Mouse (Mus musculus) cerebral cortex, adult 2 months (tissue): ENCODE measurements around the gene Nfe2l2.

Experiments used
- WGBS: fragments of 180-500 bp; shearing (Covaris S2); methylation state at CpG from one replicate; pipeline ENCODE4 v1.1.7; 2018; 5-methylcytosine and 5-hydroxymethylcytosine counted together

Nfe2l2 gene

GRCm38 (mm10) chr2:75713083-75713482 is 8.6 kb upstream of the Nfe2l2 start:
- 95% methylated on average over 3 of the region's 3 CpGs for WGBS

DNA sequence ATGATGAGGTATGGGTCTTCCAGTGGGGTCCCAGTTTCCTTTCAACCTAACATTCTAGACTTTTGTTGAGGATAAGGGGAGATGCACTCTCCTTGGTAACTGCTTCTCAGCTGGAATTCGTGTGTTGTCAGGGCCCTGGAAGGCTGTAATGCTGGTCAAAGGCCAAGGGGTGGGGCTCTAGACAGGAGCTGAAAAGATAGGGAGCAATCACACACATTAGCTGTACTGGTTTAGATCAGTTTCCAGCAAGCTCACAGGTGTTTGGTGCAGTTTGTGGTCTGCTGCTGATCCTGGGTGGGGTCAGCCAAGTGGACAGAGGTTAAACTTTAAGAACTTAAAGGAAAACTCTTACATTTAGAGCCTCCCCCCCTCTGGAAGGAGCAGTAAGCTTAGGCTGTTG is 3.0 kb upstream of the Nfe2l2 start:
- 45% methylated on average over 1 of the region's 1 CpGs for WGBS

- WGBS = 76% methylated on average over 5 of the region's 5 CpGs
Observed at GRCm38 (mm10) chr2:75706435-75706834, 2.0 kb upstream of the Nfe2l2 start.

- WGBS = 33% methylated on average over 19 of the region's 19 CpGs
Observed at GRCm38 (mm10) chr2:75705162-75705752, 816 bp upstream of the Nfe2l2 start.

GRCm38 (mm10) chr2:75703375-75704181 is 863 bp downstream of the Nfe2l2 start:
- WGBS = 1% methylated on average over 62 of the region's 62 CpGs

- 48% methylated on average over 5 of the region's 5 CpGs for WGBS
Observed at GRCm38 (mm10) chr2:75702588-75702976, 1.9 kb downstream of the Nfe2l2 start.

DNA sequence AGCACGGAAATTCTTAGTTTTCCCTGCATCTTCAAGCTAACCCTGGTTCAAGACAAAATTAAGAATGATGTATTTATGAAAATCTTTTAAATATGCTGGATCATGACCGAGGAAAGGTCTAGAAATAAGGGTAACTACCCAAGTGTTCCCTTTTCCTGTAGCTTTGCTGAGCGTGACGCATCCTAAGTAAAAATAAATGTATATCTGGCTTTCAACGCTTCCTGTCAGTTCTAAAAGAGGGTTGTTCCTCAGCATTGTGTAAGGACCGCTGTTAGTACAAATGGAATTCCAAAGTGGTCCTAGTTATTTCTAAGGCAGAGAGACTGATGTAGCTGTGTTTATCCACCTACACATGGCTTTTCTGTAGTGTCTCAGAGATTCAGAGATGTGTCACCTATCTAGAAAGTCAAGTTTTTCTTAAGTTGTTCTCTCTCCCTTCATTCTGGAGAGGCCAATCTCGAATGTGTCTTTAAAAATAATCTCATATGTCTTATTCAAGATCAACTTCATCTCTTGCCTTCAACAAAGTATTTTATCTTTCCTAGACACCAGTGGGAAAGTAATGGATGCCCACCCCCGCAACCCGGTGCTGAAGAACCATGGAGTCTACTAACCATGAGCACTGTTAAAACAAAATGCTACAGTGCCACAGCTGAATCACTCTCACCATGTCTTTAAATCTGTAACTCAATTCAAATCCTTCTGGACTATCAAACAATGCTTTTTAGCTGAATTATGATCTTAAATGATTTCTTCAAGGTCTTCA is 2.4 kb downstream of the Nfe2l2 start:
- WGBS = 72% methylated on average over 9 of the region's 9 CpGs

DNA sequence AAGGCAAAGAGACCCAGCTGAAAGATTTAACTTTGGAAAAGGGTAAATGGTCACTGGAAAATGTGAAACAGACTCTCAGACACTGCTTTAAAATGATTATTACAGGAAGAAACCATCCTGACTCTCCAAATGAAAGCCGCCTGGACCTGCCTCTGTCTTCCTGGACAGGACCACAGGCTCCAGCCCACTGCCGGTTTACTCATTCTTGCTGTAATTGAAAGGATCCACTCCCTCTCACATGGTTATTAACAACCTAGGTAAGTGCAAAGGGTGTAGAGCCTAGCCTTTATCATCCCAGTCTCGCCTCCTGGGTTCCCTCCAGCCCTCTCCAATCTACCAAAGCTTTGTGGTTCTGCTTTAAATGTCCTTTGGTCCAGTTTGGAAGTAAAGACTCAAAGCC is 3.2 kb downstream of the Nfe2l2 start:
- WGBS = 87% methylated on average over 3 of the region's 3 CpGs

DNA sequence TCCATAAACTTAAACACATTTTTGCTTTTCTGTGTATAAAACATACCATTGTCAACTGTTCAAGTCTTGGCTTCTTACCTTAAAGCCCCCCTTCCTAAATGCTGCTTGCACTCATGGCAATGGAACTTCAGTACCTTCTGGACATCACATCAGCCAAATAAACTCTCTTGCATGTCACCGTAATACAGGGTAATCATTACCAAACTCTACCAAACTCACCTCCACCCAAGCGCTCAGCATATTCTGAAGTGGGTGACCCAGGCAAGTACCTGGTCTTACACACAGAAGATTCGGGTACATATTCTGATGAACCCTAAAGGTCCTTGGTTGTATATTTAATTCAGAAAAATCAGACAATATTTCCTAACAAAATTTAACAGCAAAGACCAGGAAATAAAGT is 3.9 kb downstream of the Nfe2l2 start:
- 97% methylated on average over 3 of the region's 3 CpGs for WGBS

DNA sequence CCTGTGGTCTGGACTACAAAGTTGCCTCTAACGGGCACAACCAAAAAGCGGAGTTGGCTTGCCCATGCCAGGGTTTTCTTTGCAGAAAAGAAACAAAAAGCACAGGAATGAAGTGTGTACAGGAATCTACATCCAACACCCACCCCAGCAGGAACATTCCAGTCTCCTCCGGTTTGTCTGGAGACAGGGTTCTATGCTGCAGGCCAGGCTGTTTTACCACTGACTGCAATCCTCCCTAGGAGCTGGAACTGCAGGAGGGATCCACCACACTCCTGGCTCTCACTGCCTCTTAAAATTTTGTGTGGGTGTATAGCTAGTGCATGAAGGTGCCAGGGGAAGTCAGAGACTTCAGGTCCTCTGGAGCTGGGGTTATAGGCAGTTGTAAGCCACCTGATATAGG is 5.6 kb downstream of the Nfe2l2 start:
- WGBS = 57% methylated on average over 3 of the region's 3 CpGs

- WGBS = 66% methylated on average over 4 of the region's 4 CpGs
Observed at GRCm38 (mm10) chr2:75698007-75698406, 6.4 kb downstream of the Nfe2l2 start.

DNA sequence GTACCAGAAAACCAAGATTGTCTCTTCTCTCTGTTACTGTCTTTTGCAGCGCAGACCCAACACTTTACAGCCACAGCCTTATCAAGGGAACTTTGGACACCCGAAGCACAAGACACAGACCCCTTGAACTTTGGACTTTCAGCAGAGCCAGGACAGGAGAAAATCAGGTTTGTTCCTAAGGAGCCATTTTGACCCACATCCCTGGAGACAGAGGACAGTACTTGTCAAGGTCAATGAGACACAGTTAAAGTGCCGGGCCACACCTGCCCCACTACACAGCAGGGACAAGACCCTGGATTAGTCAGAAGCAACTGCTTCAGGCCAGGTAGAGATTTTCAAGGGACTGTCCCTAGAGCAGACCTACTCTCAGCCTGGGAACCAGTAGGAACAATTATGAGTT is 7.2 kb downstream of the Nfe2l2 start:
- 93% methylated on average over 3 of the region's 3 CpGs for WGBS

DNA sequence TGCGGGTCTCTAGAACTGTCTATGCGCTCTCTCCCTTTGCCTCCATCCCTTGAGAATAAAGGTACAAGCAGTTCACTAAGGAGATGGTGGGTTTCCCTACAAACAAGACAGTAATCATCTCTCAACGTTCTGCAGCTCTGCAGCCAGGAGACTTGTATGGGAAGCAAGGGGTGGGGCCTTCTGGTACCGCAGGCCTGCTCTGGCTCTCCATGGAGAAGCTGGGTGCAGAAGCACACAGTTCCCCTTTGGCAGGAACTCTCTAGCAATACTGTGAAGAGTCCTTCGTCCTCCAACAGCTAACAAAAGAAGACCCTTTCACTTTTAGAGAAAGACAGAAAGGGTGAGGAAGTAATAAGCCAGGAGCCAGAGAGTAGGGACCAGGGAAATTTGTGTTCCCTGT is 8.1 kb downstream of the Nfe2l2 start:
- WGBS = 65% methylated on average over 5 of the region's 5 CpGs

GRCm38 (mm10) chr2:75695676-75696350 is 8.6 kb downstream of the Nfe2l2 start:
- 73% methylated on average over 9 of the region's 9 CpGs for WGBS

DNA sequence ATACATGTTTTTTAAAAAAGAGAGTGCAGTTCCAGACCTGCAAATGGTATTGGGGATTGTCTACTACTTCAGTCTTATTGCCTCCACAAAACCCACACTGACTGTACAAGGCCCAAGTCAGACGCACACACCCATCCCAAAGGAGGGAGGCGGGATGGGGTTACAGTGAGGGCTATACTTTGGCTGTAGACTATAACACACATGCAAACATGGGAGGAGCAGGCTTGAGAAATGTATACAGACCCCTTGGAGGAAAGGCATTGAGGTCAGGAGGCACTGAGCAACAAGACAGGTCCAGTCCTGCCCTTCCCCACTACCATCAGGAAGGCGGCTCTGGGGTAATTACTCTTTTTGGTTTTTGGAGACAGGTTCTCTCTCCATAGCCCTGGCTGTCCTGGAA is 9.5 kb downstream of the Nfe2l2 start:
- 96% methylated on average over 3 of the region's 3 CpGs for WGBS

DNA sequence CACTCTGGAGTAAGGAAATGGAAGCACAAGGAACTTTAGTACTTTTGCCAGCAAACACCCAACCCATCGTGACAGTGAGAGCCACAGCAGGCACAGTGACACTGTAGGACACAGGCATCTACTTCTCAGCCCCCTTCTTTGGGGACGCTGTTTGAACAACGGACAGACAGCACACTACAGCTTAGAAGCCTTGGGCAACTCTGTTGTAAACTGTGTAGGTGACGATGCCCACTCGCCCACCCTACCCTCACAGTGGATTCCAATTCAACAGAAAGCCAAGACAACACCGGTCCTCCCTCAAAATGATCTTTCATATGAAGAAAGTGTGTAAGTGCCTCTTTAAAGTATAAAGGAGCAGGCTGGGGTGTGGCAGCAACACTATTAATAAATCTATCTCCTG is 12.1 kb downstream of the Nfe2l2 start:
- WGBS = 89% methylated on average over 6 of the region's 6 CpGs

DNA sequence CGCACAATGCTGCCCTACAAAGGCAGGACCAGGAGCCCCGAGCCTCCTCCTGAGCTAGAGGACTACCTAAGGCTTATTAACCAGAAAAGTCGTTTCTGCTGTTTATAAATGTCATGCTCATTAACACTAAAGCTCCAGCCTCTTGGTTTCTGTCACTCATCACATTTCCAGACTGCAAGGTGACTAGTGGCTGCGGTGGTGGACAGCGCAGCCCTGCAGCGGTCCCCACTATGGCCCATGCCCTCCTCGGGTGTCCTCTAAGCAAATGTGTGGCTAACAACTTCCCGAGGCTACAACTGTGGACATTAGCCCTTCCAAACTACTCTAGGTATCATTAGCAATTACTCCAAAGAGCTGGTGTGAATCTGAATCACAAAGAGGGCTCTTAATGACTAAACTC is 13.1 kb downstream of the Nfe2l2 start:
- 87% methylated on average over 8 of the region's 8 CpGs for WGBS

GRCm38 (mm10) chr2:75690656-75691055 is 13.8 kb downstream of the Nfe2l2 start:
- whole genome bisulfite sequencing = 89% methylated on average over 4 of the region's 4 CpGs

DNA sequence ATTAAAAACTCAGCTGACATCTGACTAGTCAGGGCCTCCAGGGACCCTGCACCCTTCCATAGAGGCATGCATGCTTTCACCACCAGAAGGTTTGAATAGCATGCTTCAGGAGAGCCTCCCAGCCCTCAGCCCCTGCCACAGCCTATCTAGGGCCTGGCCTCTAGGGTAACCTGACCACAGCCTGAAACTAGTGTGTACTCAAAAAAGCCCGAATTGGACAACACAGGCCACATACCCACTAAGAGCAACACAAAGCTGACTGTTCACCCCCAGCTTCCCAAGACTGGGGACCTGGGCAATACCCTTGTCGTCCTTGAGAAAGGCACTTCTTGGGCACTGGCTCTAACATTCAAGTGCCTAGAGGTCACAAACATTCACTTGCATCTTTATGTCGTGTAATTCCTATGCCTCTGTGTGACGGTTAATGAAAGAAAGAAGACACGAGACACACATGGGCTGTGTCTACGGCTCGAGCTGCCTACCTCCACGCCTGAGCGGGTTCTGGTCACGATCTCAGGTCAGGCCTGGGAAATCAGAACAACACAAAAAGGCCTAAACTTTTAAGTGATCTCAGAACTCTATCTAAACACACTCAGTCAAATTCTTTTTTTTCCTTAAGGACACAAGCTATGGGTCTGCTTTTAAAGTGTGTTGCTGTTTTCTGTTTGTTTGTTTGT is 14.8 kb downstream of the Nfe2l2 start:
- 91% methylated on average over 10 of the region's 10 CpGs for WGBS

DNA sequence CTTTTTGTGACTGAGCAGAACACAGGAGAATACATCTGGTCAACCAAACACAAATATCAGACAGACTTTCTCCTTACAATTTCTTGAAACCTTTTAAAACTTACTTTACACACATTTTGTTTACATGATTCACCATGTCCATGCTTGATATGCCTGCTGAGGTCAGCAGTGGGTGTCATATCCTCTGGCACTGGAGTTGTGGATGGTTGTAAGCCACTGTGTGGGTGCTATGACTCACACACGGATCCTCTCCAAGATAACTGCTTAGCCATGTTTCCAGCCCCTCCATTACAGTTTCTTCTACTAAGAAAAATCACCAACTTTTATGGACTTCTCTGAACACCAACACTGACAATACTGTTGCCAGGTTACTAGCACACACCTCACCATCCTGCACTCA is 15.5 kb downstream of the Nfe2l2 start:
- WGBS = 67% methylated on average over 1 of the region's 1 CpGs

GRCm38 (mm10) chr2:75687040-75687749 is 17.2 kb downstream of the Nfe2l2 start:
- WGBS = 85% methylated on average over 10 of the region's 10 CpGs
